Mouse (Mus musculus) ES-E14 (cell line): ENCODE results near the gene F930015N05Rik.

Experiments
- CHD2 ChIP-seq: IDR thresholded peaks from 2 replicates; pipeline ENCODE4 v1.6.1; 2014; ENCODE audit warnings: mild to moderate bottlenecking, low read depth, low read length, inconsistent platforms
- HCFC1 ChIP-seq: IDR thresholded peaks from 2 replicates; pipeline ENCODE4 v1.6.1; 2012; ENCODE audit warnings: low read length, inconsistent platforms, borderline replicate concordance; ENCODE audit not compliant: insufficient read depth

GRCm38 (mm10) chr11:64437721-64438120 lies 1.3 kb upstream of the F930015N05Rik start:
- TF ChIP-seq HCFC1 (no peak), CHD2 (no peak)
